21 mouse cellular contexts compared by ENCODE assay signal in genomic region chr4:119300761-119301160, GRCm38 (mm10). TPM values are rescaled to one million over a fixed set of nuclear protein-coding genes. Genes with fewer than 3 reads are reported as not detected.
"Had no signal": no experiment of that assay in that cellular context is flagged by ENCODE, and none has a peak within 500 bp of the region (broad histone marks: within the 10 kb centered on the region; RNA-seq: fewer than 3 reads in every experiment).

No protein-coding gene starts in this region.

- H3K9ac ChIP-seq: lung, embryonic 15.5 days; midbrain, embryonic 13.5 days; midbrain, embryonic 15.5 days; neural tube, embryonic 12.5 days had no signal

- H3K9me3 ChIP-seq: lung, embryonic 15.5 days; megakaryocyte, embryonic 14.5 days; midbrain, embryonic 13.5 days; midbrain, embryonic 15.5 days; neural tube, embryonic 12.5 days had no signal

- H3K27me3 ChIP-seq: lung, embryonic 15.5 days; megakaryocyte, embryonic 14.5 days; midbrain, embryonic 13.5 days; midbrain, embryonic 15.5 days; neural tube, embryonic 12.5 days had no signal

- H3K4me2 ChIP-seq: lung, embryonic 15.5 days; midbrain, embryonic 11.5 days; midbrain, embryonic 13.5 days; midbrain, embryonic 15.5 days; neural tube, embryonic 12.5 days had no signal

- H3K4me1 ChIP-seq: lung, embryonic 15.5 days had no signal

- ATAC-seq: lung, postnatal 0 days; midbrain, embryonic 13.5 days; midbrain, embryonic 15.5 days had no signal

- H3K36me3 ChIP-seq: lung, embryonic 15.5 days; midbrain, embryonic 13.5 days; midbrain, embryonic 15.5 days; neural tube, embryonic 12.5 days had no signal

- H3K4me3 ChIP-seq: lung, embryonic 15.5 days; megakaryocyte, embryonic 14.5 days; midbrain, embryonic 13.5 days; midbrain, embryonic 15.5 days; neural tube, embryonic 12.5 days had no signal

- H3K27ac ChIP-seq: lung, embryonic 15.5 days; macrophage; midbrain, embryonic 13.5 days; midbrain, embryonic 15.5 days; neural tube, embryonic 12.5 days had no signal

- DNase-seq: lung, adult 2 months; lung, postnatal 14 days; lung, postnatal 36 days; right cerebral cortex, postnatal 14 days; thymus, adult 18-20 months; thymus, postnatal 14 days; thymus, postnatal 36 days had no signal

RNA-seq across cellular contexts. Expression of gene Cldn19, which starts 45.5 kb away (rescaled TPM):
- total RNA-seq: megakaryocyte progenitor cell, adult 5-6 weeks; monocyte, adult 5-6 weeks; neutrophil, adult 5-6 weeks had no signal
- polyA plus RNA-seq: lung, embryonic 15.5 days; lung, postnatal 0 days; macrophage; spleen, adult 2 months; stomach, embryonic 14.5 days; thymus, postnatal 0 days had no signal
